ENCODE assay signal across 11 mouse cellular contexts in genomic region chr1:164576856-164577489, GRCm38 (mm10).
DNase-seq lines count a peak whose midpoint lies in the region; ATAC-seq and TF ChIP-seq lines count a peak whose summit lies in the region.
"Had no signal": no experiment of that assay in that cellular context is flagged by ENCODE, and none has a peak within 500 bp of the region (broad histone marks: within the 10 kb centered on the region; RNA-seq: fewer than 3 reads in every experiment).

No protein-coding gene starts in this region.

- H3K4me2 ChIP-seq in neural tube, embryonic 14.5 days (ENCODE audit: low read depth, low read length), result no peak overlapping the region
- H3K4me2 ChIP-seq: embryonic facial prominence, embryonic 15.5 days had no signal

- H3K36me3 ChIP-seq in neural tube, embryonic 14.5 days (ENCODE audit: control insufficient read depth, insufficient read depth, low read length), result no peaks in the 10 kb centered on the region
- H3K36me3 ChIP-seq in thymus, adult 2 months (ENCODE audit: control insufficient read depth, insufficient read depth, low read length), result no peaks in the 10 kb centered on the region
- H3K36me3 ChIP-seq: embryonic facial prominence, embryonic 15.5 days had no signal

- H3K4me1 ChIP-seq in cortical plate, adult 2 months (ENCODE audit: control insufficient read depth, insufficient read depth, low read length), result peaks cover 3% of the 10 kb centered on the region; the same call in 1 of the 2 replicates
- H3K4me1 ChIP-seq in neural tube, embryonic 14.5 days (ENCODE audit: control insufficient read depth, insufficient read depth, low read length), result peaks cover 5% of the 10 kb centered on the region; the same call in 1 of the 2 replicates
- no peaks in the 10 kb centered on the region for H3K4me1 ChIP-seq in cerebellum, adult 2 months (ENCODE audit: control insufficient read depth, insufficient read depth, low read length)
- peaks cover 7% of the 10 kb centered on the region for H3K4me1 ChIP-seq in thymus, adult 2 months (replicated peaks; ENCODE audit: control insufficient read depth, insufficient read depth, low read length)
- H3K4me1 ChIP-seq: embryonic facial prominence, embryonic 15.5 days; megakaryocyte, embryonic 14.5 days had no signal

- H3K4me3 ChIP-seq in cortical plate, adult 2 months (ENCODE audit: insufficient read depth, low read length), result no peak overlapping the region
- H3K4me3 ChIP-seq in left cerebral cortex, adult 2 months, result no peak overlapping the region
- no peak overlapping the region for H3K4me3 ChIP-seq in neural tube, embryonic 14.5 days (ENCODE audit: low read depth, low read length)
- no peak overlapping the region for H3K4me3 ChIP-seq in cerebellum, adult 2 months (replicated peaks; ENCODE audit: insufficient read depth, low read depth, low read length)
- H3K4me3 ChIP-seq in thymus, adult 2 months (ENCODE audit: control insufficient read depth, insufficient read depth, low read length), result no peak overlapping the region
- H3K4me3 ChIP-seq: embryonic facial prominence, embryonic 15.5 days; megakaryocyte, embryonic 14.5 days had no signal

- no peak for TF ChIP-seq POLR2A in cortical plate, adult 2 months (IDR thresholded peaks at IDR 0.05; ENCODE audit: extremely low read depth, insufficient read depth, low read length)
- no peak for TF ChIP-seq POLR2A in cerebellum, adult 2 months (IDR thresholded peaks at IDR 0.05; ENCODE audit: borderline replicate concordance, insufficient read depth, low read length)
- TF ChIP-seq POLR2A in thymus, adult 2 months (IDR thresholded peaks at IDR 0.05; ENCODE audit: control insufficient read depth, extremely low read depth, insufficient read depth, low read length, poor library complexity), result no peak

- no peak for ATAC-seq in neural tube, embryonic 14.5 days (ENCODE audit: low read depth)

- peak; percentile 52 to 60 for DNase-seq in frontal cortex, postnatal 14 days (ENCODE audit: low spot score in 2 of 2)
- peak; percentile 55 to 56 for DNase-seq in left cerebral cortex, adult 2 months (ENCODE audit: extremely low spot score in 1 of 2, low spot score in 2 of 2)
- no peak for DNase-seq in cerebellum, adult 2 months
- no peak for DNase-seq in thymus, adult 2 months
- DNase-seq in spleen, postnatal 14 days (ENCODE audit: low spot score in 2 of 2), result no peak
- no peak for DNase-seq in urinary bladder, adult 2 months (ENCODE audit: low spot score)

- H3K9ac ChIP-seq in neural tube, embryonic 14.5 days (replicated peaks; ENCODE audit: low read depth, low read length), result no peak overlapping the region
- H3K9ac ChIP-seq: embryonic facial prominence, embryonic 15.5 days had no signal

- 16% methylated on average over 14 of the region's 14 CpGs for WGBS in neural tube, embryonic 14.5 days
- 40% methylated on average over 14 of the region's 14 CpGs for WGBS in cerebellum, adult 2 months
- 92% methylated on average over 14 of the region's 14 CpGs for WGBS in thymus, adult 2 months

- H3K27ac ChIP-seq in cortical plate, adult 2 months (ENCODE audit: insufficient read depth, low read length), result peak overlapping the region; percentile 90
- H3K27ac ChIP-seq in left cerebral cortex, adult 2 months, result peak overlapping the region; percentile 84
- H3K27ac ChIP-seq in neural tube, embryonic 14.5 days (ENCODE audit: low read depth, low read length), result 0 out of 2 replicates have a peak overlapping the region, but pooled peaks have one; percentile 28
- H3K27ac ChIP-seq in cerebellum, adult 2 months (ENCODE audit: insufficient read depth, low read length), result no peak overlapping the region
- H3K27ac ChIP-seq in thymus, adult 2 months (ENCODE audit: control insufficient read depth, insufficient read depth, low read length), result no peak overlapping the region
- H3K27ac ChIP-seq: embryonic facial prominence, embryonic 15.5 days had no signal

- no peaks in the 10 kb centered on the region for H3K27me3 ChIP-seq in neural tube, embryonic 14.5 days (ENCODE audit: control insufficient read depth, insufficient read depth, low read length)
- no peaks in the 10 kb centered on the region for H3K27me3 ChIP-seq in cerebellum, adult 2 months (ENCODE audit: control insufficient read depth, insufficient read depth, low read length)
- H3K27me3 ChIP-seq in thymus, adult 2 months (ENCODE audit: control insufficient read depth, insufficient read depth, low read length), result no peaks in the 10 kb centered on the region
- H3K27me3 ChIP-seq: CH12.LX; embryonic facial prominence, embryonic 15.5 days; megakaryocyte, embryonic 14.5 days had no signal

- intact Hi-C loops in left cerebral cortex, adult 2 months (cut with DNase I), result loop anchor here (2.0 kb wide), 1 partner anchor 120 kb away; no protein-coding TSS in a partner anchor

- TF ChIP-seq CTCF in cortical plate, adult 2 months (IDR thresholded peaks at IDR 0.05; ENCODE audit: extremely low read depth, insufficient read depth, low read length), result no peak
- no peak for TF ChIP-seq CTCF in left cerebral cortex, adult 2 months (IDR thresholded peaks at IDR 0.05)
- no peak for TF ChIP-seq CTCF in cerebellum, adult 2 months (IDR thresholded peaks at IDR 0.05; ENCODE audit: borderline replicate concordance, insufficient read depth, low read depth, low read length)
- TF ChIP-seq CTCF in thymus, adult 2 months (IDR thresholded peaks at IDR 0.05; ENCODE audit: borderline replicate concordance, control insufficient read depth, extremely low read depth, insufficient read depth, low read length, poor library complexity), result no peak

- no peaks in the 10 kb centered on the region for H3K9me3 ChIP-seq in neural tube, embryonic 14.5 days (ENCODE audit: control insufficient read depth, low read length)
- H3K9me3 ChIP-seq: embryonic facial prominence, embryonic 15.5 days; megakaryocyte, embryonic 14.5 days had no signal

Comparison
In these comparisons a context has a peak if more than half of its experiments do, and no peak if none do; other contexts are left out.
1. H3K27ac ChIP-seq: peak in cortical plate, adult 2 months (single experiment), left cerebral cortex, adult 2 months (single experiment) and neural tube, embryonic 14.5 days (single experiment); none in cerebellum, adult 2 months (single experiment) and thymus, adult 2 months (single experiment).
2. DNase-seq: peak in frontal cortex, postnatal 14 days (2 of 2) and left cerebral cortex, adult 2 months (2 of 2); none in cerebellum, adult 2 months (0 of 2), thymus, adult 2 months (single experiment), spleen, postnatal 14 days (0 of 2) and urinary bladder, adult 2 months (single experiment).